Mouse (Mus musculus) heart, postnatal 0 days (tissue): ENCODE measurements around the gene Lck.

Source experiments
- CTCF ChIP-seq: IDR thresholded peaks from 2 replicates; pipeline ENCODE4 v1.5.1; 2016; ENCODE audit warnings: antibody characterized with exemption, control low read depth, low read depth
- EP300 ChIP-seq: IDR thresholded peaks from 2 replicates; pipeline ENCODE4 v1.6.1; 2016; ENCODE audit warnings: antibody characterized with exemption, low read depth

DNA sequence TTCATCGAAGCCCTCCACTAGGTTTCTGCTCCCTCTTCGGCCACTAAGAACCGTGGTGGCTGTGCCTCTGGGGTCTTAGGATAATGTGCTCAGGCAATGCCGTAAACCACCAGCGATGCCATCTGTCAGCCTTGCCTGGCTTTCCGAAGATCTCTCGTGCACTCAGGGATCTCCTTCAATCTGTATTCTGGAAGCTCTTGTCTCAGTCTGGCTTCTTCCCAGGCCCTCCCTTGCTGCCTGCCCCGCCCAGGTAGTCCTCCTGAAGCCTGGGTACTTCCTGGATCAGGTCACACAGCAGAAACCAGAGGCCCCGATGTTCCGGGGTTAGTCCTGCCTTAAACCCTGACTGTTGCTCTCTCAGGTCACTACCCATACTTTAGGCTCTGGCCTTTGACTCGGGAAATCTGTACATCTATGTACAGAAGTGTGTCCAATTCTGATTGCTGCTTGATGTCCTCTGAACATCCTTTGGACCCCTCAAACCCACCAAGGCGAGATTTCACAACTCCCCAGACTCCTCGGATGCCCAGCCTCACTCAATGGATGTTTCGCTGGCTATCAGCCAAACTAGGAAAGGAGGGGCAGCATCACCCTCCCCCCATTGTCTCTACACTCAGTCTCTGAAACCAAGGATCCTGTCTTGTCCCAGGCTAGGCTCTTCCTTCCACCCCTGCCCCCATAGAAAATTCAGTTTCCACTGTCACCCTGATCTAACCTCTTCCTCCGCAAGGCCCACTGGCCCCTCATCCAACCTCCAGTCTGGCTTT is 64.4 kb downstream of the Lck start:
- TF ChIP-seq CTCF (no peak), EP300 (no peak)
